ENCODE assay signal across 10 mouse cellular contexts in the genomic region with DNA sequence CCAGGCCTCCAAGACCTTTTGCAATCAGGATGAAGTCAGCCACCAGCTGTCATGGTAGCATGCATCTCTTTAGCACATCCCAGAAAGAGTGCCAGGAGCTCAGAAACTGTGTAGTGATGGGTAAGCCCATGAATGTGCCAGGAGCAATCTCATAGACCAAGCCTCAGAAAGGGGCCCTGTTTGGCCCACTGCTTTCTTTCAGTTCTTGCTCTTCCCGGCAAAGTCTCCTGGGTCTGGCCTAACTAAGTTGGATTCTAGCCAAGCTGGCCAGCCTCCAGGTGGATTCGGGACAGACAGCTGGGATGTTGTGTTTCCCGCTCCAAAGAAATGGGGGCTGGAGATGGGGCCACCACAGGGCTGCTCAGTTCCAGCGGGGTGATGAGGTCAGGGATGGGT. TPM values are rescaled to one million over a fixed set of nuclear protein-coding genes. Genes with fewer than 3 reads are reported as not detected.
DNase-seq lines count a peak whose midpoint lies in the region; ATAC-seq and TF ChIP-seq lines count a peak whose summit lies in the region.
"Had no signal": no experiment of that assay in that cellular context is flagged by ENCODE, and none has a peak within 500 bp of the region (broad histone marks: within the 10 kb centered on the region; RNA-seq: fewer than 3 reads in every experiment).

No protein-coding gene starts in this region.

- no peak for TF ChIP-seq EP300 in stomach, postnatal 0 days (optimal IDR thresholded peaks at IDR 0.05)

- H3K4me2 ChIP-seq in embryonic facial prominence, embryonic 14.5 days (ENCODE audit: low read depth, low read length), result no peak overlapping the region
- no peak overlapping the region for H3K4me2 ChIP-seq in forebrain, embryonic 14.5 days (ENCODE audit: low read length)
- no peak overlapping the region for H3K4me2 ChIP-seq in hindbrain, postnatal 0 days (ENCODE audit: low read depth, low read length)
- H3K4me2 ChIP-seq in lung, embryonic 14.5 days, result no peak overlapping the region
- H3K4me2 ChIP-seq in stomach, postnatal 0 days (replicated peaks; ENCODE audit: low read depth), result no peak overlapping the region

- ATAC-seq in embryonic facial prominence, embryonic 14.5 days (ENCODE audit: low read depth), result peak; percentile 48
- peak; percentile 61 for ATAC-seq in forebrain, embryonic 14.5 days
- peak; percentile 87 for ATAC-seq in hindbrain, postnatal 0 days
- ATAC-seq in lung, embryonic 14.5 days (ENCODE audit: insufficient read depth), result peak; percentile 77
- ATAC-seq in stomach, postnatal 0 days (ENCODE audit: low FRiP score, low TSS enrichment), result peak; percentile 40; the same call in 1 of the 2 replicates

- no peak for TF ChIP-seq CTCF in hindbrain, postnatal 0 days (IDR thresholded peaks at IDR 0.05; ENCODE audit: low read depth)
- TF ChIP-seq CTCF in lung, embryonic 14.5 days (IDR thresholded peaks at IDR 0.05; ENCODE audit: low read depth), result no peak
- no peak for TF ChIP-seq CTCF in stomach, postnatal 0 days (IDR thresholded peaks at IDR 0.05; ENCODE audit: low read depth)

- no peak overlapping the region for H3K4me3 ChIP-seq in embryonic facial prominence, embryonic 14.5 days (ENCODE audit: low read depth, low read length)
- no peak overlapping the region for H3K4me3 ChIP-seq in embryonic facial prominence, embryonic 10.5 days
- H3K4me3 ChIP-seq in forebrain, embryonic 14.5 days (ENCODE audit: low read depth, low read length), result no peak overlapping the region
- H3K4me3 ChIP-seq in hindbrain, postnatal 0 days (ENCODE audit: low read length), result no peak overlapping the region
- no peak overlapping the region for H3K4me3 ChIP-seq in lung, embryonic 14.5 days (ENCODE audit: low read depth, low read length)
- H3K4me3 ChIP-seq in stomach, postnatal 0 days (ENCODE audit: low read depth, low read length), result no peak overlapping the region

- H3K27me3 ChIP-seq in embryonic facial prominence, embryonic 14.5 days (replicated peaks; ENCODE audit: control insufficient read depth, insufficient read depth, low read length), result 0 out of 2 replicates have a peak, but pooled peaks cover 5% of the 10 kb centered on the region
- peaks cover 63% of the 10 kb centered on the region for H3K27me3 ChIP-seq in embryonic facial prominence, embryonic 10.5 days (replicated peaks; ENCODE audit: low read depth, poor library complexity, severe bottlenecking)
- no peaks in the 10 kb centered on the region for H3K27me3 ChIP-seq in forebrain, embryonic 14.5 days (replicated peaks; ENCODE audit: control insufficient read depth, insufficient read depth, low read length)
- no peaks in the 10 kb centered on the region for H3K27me3 ChIP-seq in hindbrain, postnatal 0 days (ENCODE audit: insufficient read depth, low read length)
- H3K27me3 ChIP-seq in lung, embryonic 14.5 days (ENCODE audit: insufficient read depth, low read length), result no peaks in the 10 kb centered on the region
- no peaks in the 10 kb centered on the region for H3K27me3 ChIP-seq in stomach, postnatal 0 days (ENCODE audit: control insufficient read depth, insufficient read depth, low read length)
- H3K27me3 ChIP-seq: CH12.LX had no signal

- H3K9ac ChIP-seq in embryonic facial prominence, embryonic 14.5 days (ENCODE audit: low read depth, low read length), result no peak overlapping the region
- no peak overlapping the region for H3K9ac ChIP-seq in forebrain, embryonic 14.5 days (ENCODE audit: low read length)
- H3K9ac ChIP-seq in hindbrain, postnatal 0 days (replicated peaks; ENCODE audit: low read length), result no peak overlapping the region
- no peak overlapping the region for H3K9ac ChIP-seq in lung, embryonic 14.5 days
- H3K9ac ChIP-seq in stomach, postnatal 0 days (ENCODE audit: low read length), result no peak overlapping the region

- H3K36me3 ChIP-seq in embryonic facial prominence, embryonic 14.5 days (ENCODE audit: control insufficient read depth, insufficient read depth, low read length), result no peaks in the 10 kb centered on the region
- no peaks in the 10 kb centered on the region for H3K36me3 ChIP-seq in embryonic facial prominence, embryonic 10.5 days (replicated peaks)
- H3K36me3 ChIP-seq in forebrain, embryonic 14.5 days (ENCODE audit: control insufficient read depth, insufficient read depth, low read length), result no peaks in the 10 kb centered on the region
- H3K36me3 ChIP-seq in hindbrain, postnatal 0 days (ENCODE audit: insufficient read depth, low read length), result no peaks in the 10 kb centered on the region
- no peaks in the 10 kb centered on the region for H3K36me3 ChIP-seq in lung, embryonic 14.5 days (ENCODE audit: insufficient read depth)
- no peaks in the 10 kb centered on the region for H3K36me3 ChIP-seq in stomach, postnatal 0 days (ENCODE audit: control insufficient read depth, insufficient read depth, low read length)

- peak; percentile 82 for DNase-seq in embryonic facial prominence, embryonic 14.5 days (ENCODE audit: low spot score)
- no peak for DNase-seq in embryonic facial prominence, embryonic 10.5 days (ENCODE audit: low spot score)
- DNase-seq in 3134 (ENCODE audit: extremely low read depth, insufficient read length, low spot score), result peak; percentile 36
- peak; percentile 74 for DNase-seq in forebrain, embryonic 14.5 days (ENCODE audit: low spot score)
- DNase-seq in hindbrain, postnatal 0 days (ENCODE audit: low spot score), result peak; percentile 89
- DNase-seq in lung, embryonic 14.5 days, result peak; percentile 98
- peak; percentile 55 for DNase-seq in stomach, postnatal 0 days (ENCODE audit: low spot score)
- no peak for DNase-seq in thymus, postnatal 14 days

- H3K27ac ChIP-seq in embryonic facial prominence, embryonic 14.5 days (replicated peaks; ENCODE audit: low read depth, low read length), result peak overlapping the region; percentile 39
- H3K27ac ChIP-seq in embryonic facial prominence, embryonic 10.5 days (replicated peaks), result no peak overlapping the region
- H3K27ac ChIP-seq in forebrain, embryonic 14.5 days (ENCODE audit: low read depth, low read length), result peak overlapping the region; percentile 27; the same call in 1 of the 2 replicates
- H3K27ac ChIP-seq in hindbrain, postnatal 0 days, result peak overlapping the region; percentile 66; the same call in 1 of the 2 replicates
- H3K27ac ChIP-seq in lung, embryonic 14.5 days (ENCODE audit: low read depth), result peak overlapping the region; percentile 81
- H3K27ac ChIP-seq in stomach, postnatal 0 days (replicated peaks), result peak overlapping the region; percentile 59; the same call in 1 of the 2 replicates

- WGBS in embryonic facial prominence, embryonic 14.5 days, result 31% methylated on average over 4 of the region's 4 CpGs
- 90% methylated on average over 4 of the region's 4 CpGs for WGBS in embryonic facial prominence, embryonic 10.5 days
- WGBS in forebrain, embryonic 14.5 days, result 26% methylated on average over 4 of the region's 4 CpGs
- 19% methylated on average over 4 of the region's 4 CpGs for WGBS in hindbrain, postnatal 0 days
- 23% methylated on average over 4 of the region's 4 CpGs for WGBS in lung, embryonic 14.5 days
- 31% methylated on average over 4 of the region's 4 CpGs for WGBS in stomach, postnatal 0 days

- no peaks in the 10 kb centered on the region for H3K9me3 ChIP-seq in embryonic facial prominence, embryonic 14.5 days (ENCODE audit: control insufficient read depth, low read length)
- H3K9me3 ChIP-seq in embryonic facial prominence, embryonic 10.5 days, result no peaks in the 10 kb centered on the region
- H3K9me3 ChIP-seq in forebrain, embryonic 14.5 days (replicated peaks; ENCODE audit: control insufficient read depth, low read length), result no peaks in the 10 kb centered on the region
- H3K9me3 ChIP-seq in hindbrain, postnatal 0 days (ENCODE audit: low read length), result no peaks in the 10 kb centered on the region
- no peaks in the 10 kb centered on the region for H3K9me3 ChIP-seq in lung, embryonic 14.5 days (ENCODE audit: low read depth, low read length)
- H3K9me3 ChIP-seq in stomach, postnatal 0 days (ENCODE audit: control insufficient read depth, low read length), result no peaks in the 10 kb centered on the region

- peaks cover 43% of the 10 kb centered on the region for H3K4me1 ChIP-seq in embryonic facial prominence, embryonic 14.5 days (ENCODE audit: control insufficient read depth, insufficient read depth, low read length)
- H3K4me1 ChIP-seq in embryonic facial prominence, embryonic 10.5 days, result peaks cover 64% of the 10 kb centered on the region
- peaks cover 15% of the 10 kb centered on the region for H3K4me1 ChIP-seq in forebrain, embryonic 14.5 days (ENCODE audit: control insufficient read depth, insufficient read depth, low read length)
- H3K4me1 ChIP-seq in hindbrain, postnatal 0 days (ENCODE audit: insufficient read depth, low read length), result peaks cover 23% of the 10 kb centered on the region
- peaks cover 40% of the 10 kb centered on the region for H3K4me1 ChIP-seq in lung, embryonic 14.5 days (ENCODE audit: insufficient read depth)
- peaks cover 6% of the 10 kb centered on the region; the same call in 1 of the 2 replicates for H3K4me1 ChIP-seq in stomach, postnatal 0 days (replicated peaks; ENCODE audit: control insufficient read depth, insufficient read depth)

RNA-seq across cellular contexts. Expression of gene Pgf, which starts 17.0 kb away (rescaled TPM):
- 18.0 and 20.2 TPM in 2 replicates for polyA plus RNA-seq in embryonic facial prominence, embryonic 14.5 days (2014; fragmentation: Nextera tagmentation; extraction: Ambion mirVana)
- polyA plus RNA-seq in embryonic facial prominence, embryonic 10.5 days (2016; fragmentation: Nextera tagmentation; extraction: Ambion mirVana), result 9.3 and 9.8 TPM in 2 replicates
- 6.7 and 7.2 TPM in 2 replicates for polyA plus RNA-seq in forebrain, embryonic 14.5 days (2014; fragmentation: Nextera tagmentation; extraction: Ambion mirVana)
- total RNA-seq in hindbrain, postnatal 0 days (2014; rRNA removed), result 2.9 and 5.0 TPM in 2 replicates
- 10.0 TPM in 2 replicates for polyA plus RNA-seq in hindbrain, postnatal 0 days (2015; fragmentation: Nextera tagmentation; extraction: Ambion mirVana)
- 10.9 and 14.6 TPM in 2 replicates for polyA plus RNA-seq in lung, embryonic 14.5 days (2014; fragmentation: Nextera tagmentation; extraction: Ambion mirVana)
- polyA plus RNA-seq in stomach, postnatal 0 days (2015; fragmentation: Nextera tagmentation; extraction: Ambion mirVana), result 3.0 and 3.5 TPM in 2 replicates
- total RNA-seq: common myeloid progenitor, adult 5-6 weeks had no signal

RNA-seq across cellular contexts. Expression of gene Eif2b2, which starts 24.7 kb away (rescaled TPM):
- 74.5 and 91.6 TPM in 2 replicates for polyA plus RNA-seq in embryonic facial prominence, embryonic 14.5 days (2014; fragmentation: Nextera tagmentation; extraction: Ambion mirVana)
- 119 and 122 TPM in 2 replicates for polyA plus RNA-seq in embryonic facial prominence, embryonic 10.5 days (2016; fragmentation: Nextera tagmentation; extraction: Ambion mirVana)
- 95.5 and 102 TPM in 2 replicates for polyA plus RNA-seq in forebrain, embryonic 14.5 days (2014; fragmentation: Nextera tagmentation; extraction: Ambion mirVana)
- 38.9 and 91.0 TPM in 2 replicates for total RNA-seq in hindbrain, postnatal 0 days (2014; rRNA removed)
- polyA plus RNA-seq in hindbrain, postnatal 0 days (2015; fragmentation: Nextera tagmentation; extraction: Ambion mirVana), result 86.6 and 87.9 TPM in 2 replicates
- polyA plus RNA-seq in lung, embryonic 14.5 days (2014; fragmentation: Nextera tagmentation; extraction: Ambion mirVana), result 91.4 and 99.9 TPM in 2 replicates
- polyA plus RNA-seq in stomach, postnatal 0 days (2015; fragmentation: Nextera tagmentation; extraction: Ambion mirVana), result 50.8 and 58.7 TPM in 2 replicates

RNA-seq across cellular contexts. Expression of gene Rps6kl1, which starts 43.6 kb away (rescaled TPM):
- 1.5 and 1.8 TPM in 2 replicates for polyA plus RNA-seq in embryonic facial prominence, embryonic 14.5 days (2014; fragmentation: Nextera tagmentation; extraction: Ambion mirVana)
- 2.0 and 2.2 TPM in 2 replicates for polyA plus RNA-seq in embryonic facial prominence, embryonic 10.5 days (2016; fragmentation: Nextera tagmentation; extraction: Ambion mirVana)
- polyA plus RNA-seq in forebrain, embryonic 14.5 days (2014; fragmentation: Nextera tagmentation; extraction: Ambion mirVana), result 11.7 and 16.6 TPM in 2 replicates
- total RNA-seq in hindbrain, postnatal 0 days (2014; rRNA removed), result 42.0 TPM in 2 replicates
- polyA plus RNA-seq in hindbrain, postnatal 0 days (2015; fragmentation: Nextera tagmentation; extraction: Ambion mirVana), result 29.3 and 30.8 TPM in 2 replicates
- 0.91 and 1.0 TPM in 2 replicates for polyA plus RNA-seq in lung, embryonic 14.5 days (2014; fragmentation: Nextera tagmentation; extraction: Ambion mirVana)
- 0.65 and 0.75 TPM in 2 replicates for polyA plus RNA-seq in stomach, postnatal 0 days (2015; fragmentation: Nextera tagmentation; extraction: Ambion mirVana)
- total RNA-seq: common myeloid progenitor, adult 5-6 weeks had no signal

Comparison
In these comparisons a context has a peak if more than half of its experiments do, and no peak if none do; other contexts are left out.
1. DNase-seq: peak in embryonic facial prominence, embryonic 14.5 days (single experiment), 3134 (single experiment), forebrain, embryonic 14.5 days (single experiment), hindbrain, postnatal 0 days (single experiment), lung, embryonic 14.5 days (single experiment) and stomach, postnatal 0 days (single experiment); none in embryonic facial prominence, embryonic 10.5 days (single experiment) and thymus, postnatal 14 days (single experiment).
2. Peak in every context shown above with its lines, with median percentiles within 50 percentile points of each other: ATAC-seq.